Mouse (Mus musculus) kidney, adult 2 months (tissue): ENCODE measurements around the gene 1500009C09Rik.

ENCODE experiments used
- CTCF ChIP-seq: fragments of 200-500 bp; conservative IDR thresholded peaks from 2 replicates; pipeline ENCODE4 v1.5.1; 2011; ENCODE audit warnings: low read depth, mild to moderate bottlenecking, control low read depth, low read length, moderate library complexity, mixed read lengths; ENCODE audit not compliant: insufficient read depth, insufficient read length
- POLR2A ChIP-seq: fragments of 200-500 bp; IDR thresholded peaks from one replicate; pipeline ENCODE4 v1.6.1; 2011; ENCODE audit warnings: low read depth, low read length, control low read depth

DNA sequence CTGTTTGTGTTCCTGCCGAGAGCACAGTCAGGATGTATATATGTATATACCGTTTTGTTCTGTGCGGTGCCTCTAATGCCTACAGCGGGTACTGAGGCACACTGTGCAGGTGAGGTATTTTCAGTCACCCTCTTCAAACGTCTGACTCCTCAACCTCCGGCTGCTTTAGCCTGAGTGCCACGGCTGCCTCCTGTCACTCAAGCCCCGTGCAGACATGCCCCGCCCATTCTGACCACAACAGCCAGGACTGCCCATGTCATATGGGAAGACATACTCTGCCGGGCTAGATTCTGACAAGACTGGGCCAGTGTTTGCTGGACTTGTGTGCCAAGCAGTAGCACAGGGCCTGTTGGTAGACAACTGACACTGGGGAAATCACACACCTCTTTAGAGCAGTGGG, 16.5 kb upstream of the 1500009C09Rik start:
- TF ChIP-seq CTCF, result no peak
- TF ChIP-seq POLR2A, result no peak
